Mouse (Mus musculus) thymus, adult 2 months (tissue): ENCODE results near the gene Klhl9.

Experiments used
- CTCF ChIP-seq: fragments of 200-500 bp; IDR thresholded peaks from 2 replicates; pipeline ENCODE4 v1.5.1; 2012; ENCODE audit warnings: mild to moderate bottlenecking, control low read depth, low read length, moderate library complexity, borderline replicate concordance; ENCODE audit not compliant: control insufficient read depth, poor library complexity, insufficient read depth; ENCODE audit errors: extremely low read depth
- POLR2A ChIP-seq: fragments of 200-500 bp; IDR thresholded peaks from 2 replicates; pipeline ENCODE4 v1.6.1; 2012; ENCODE audit warnings: mild to moderate bottlenecking, low read length, control low read depth, moderate library complexity; ENCODE audit not compliant: control insufficient read depth, poor library complexity, insufficient read depth; ENCODE audit errors: extremely low read depth

DNA sequence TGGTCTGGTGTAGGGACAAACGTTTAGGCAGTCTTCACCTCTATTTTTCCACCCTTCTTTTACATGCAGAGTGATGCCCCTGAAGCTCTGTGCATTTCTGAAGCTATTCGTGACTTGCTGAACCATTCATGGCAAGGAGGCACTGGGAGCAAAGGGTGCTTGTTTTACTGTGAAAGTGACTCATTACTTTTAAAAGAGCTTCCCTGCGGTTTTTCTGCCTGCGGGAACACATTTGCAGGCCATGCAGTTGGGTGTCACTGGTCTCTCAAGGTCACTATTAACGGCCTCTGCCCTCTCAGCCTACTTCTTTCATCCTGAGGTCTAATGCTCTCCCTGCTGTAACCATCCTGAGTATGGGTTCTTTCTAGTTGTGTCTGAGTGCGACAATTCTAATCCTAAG lies 25.2 kb downstream of the Klhl9 start:
- TF ChIP-seq CTCF (no peak), POLR2A (no peak)
